Comparison of ENCODE assay signal across 8 mouse cellular contexts in the genomic region with DNA sequence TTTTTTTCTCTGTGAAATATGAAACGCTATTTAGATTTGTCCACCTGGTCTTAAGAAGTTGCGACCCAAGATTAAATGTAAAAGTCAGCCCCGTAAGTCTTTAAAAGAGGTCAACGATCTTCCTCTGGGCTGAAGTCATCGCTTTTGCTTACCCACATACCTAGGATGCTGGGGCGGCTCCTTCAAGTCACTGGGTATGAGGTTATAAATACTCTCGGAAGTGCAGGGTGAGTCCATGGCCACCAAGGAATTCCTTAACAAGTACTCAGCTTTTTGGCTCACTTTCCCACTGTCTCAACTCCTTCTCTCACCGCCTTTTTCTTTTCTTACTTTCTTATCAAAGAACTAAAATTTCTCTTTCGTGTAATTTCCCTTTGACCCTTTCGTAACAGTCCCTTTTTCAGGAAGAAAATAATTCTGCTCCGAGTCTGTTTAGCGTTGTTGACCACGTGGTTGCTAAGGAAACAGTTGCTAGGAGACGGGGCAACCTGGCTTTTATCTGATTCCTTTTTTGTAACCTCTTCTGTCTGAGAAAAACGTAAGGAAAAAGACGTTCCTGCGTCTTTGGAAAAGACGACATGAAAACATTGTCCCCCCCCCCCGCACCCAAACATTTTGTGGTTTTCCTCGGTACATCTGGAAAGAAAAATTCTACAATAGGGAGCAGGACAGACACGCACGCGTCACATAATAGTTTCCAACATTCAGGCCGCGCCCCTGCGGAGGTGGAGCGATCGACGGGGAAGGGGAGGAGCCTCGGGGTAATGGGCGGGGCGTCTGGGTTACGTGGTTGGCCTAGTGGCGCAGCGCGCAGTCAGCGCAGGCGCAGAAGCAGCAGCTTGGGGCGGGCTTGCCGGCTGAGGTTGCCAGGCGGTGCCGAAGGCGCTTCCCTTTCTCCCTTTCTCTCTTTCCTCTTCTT. TPM values are rescaled to one million over a fixed set of nuclear protein-coding genes. Genes with fewer than 3 reads are reported as not detected.
DNase-seq lines count a peak whose midpoint lies in the region; ATAC-seq lines count a peak whose summit lies in the region.

A gene (minus strand): TSS at position 454 of the 919 bp plus-strand sequence.
A gene (plus strand): TSS at position 813 of the 919 bp plus-strand sequence.

- peak; percentile 93 for ATAC-seq in megakaryocyte progenitor cell, adult 5-6 weeks (replicated peaks; ENCODE audit: poor library complexity)

- DNase-seq in adipocyte (ENCODE audit: low spot score) = peak; percentile 96
- DNase-seq in embryo, embryonic 10 days (ENCODE audit: low spot score) = peak; percentile 95
- peak; percentile 99 for DNase-seq in gastrocnemius, postnatal 10 days
- DNase-seq in induced T-regulatory cell, adult 2 months (ENCODE audit: low read depth) = peak; percentile 99
- peak; percentile 88 to 97 for DNase-seq in left cerebral cortex, adult 9 months (ENCODE audit: low spot score in 2 of 2)
- DNase-seq in right cerebral cortex, postnatal 14 days = peak; percentile 96
- DNase-seq in urinary bladder, postnatal 36 days (ENCODE audit: low spot score in 2 of 2) = peak; percentile 99

RNA-seq across cellular contexts. Expression of the first gene that starts in this region (rescaled TPM):
- 1 to 10 TPM; 4.1 to 5.3 TPM for total RNA-seq in gastrocnemius, postnatal 10 days (2021)
- total RNA-seq in megakaryocyte progenitor cell, adult 5-6 weeks (2015) = 2.3 and 2.8 TPM in 2 replicates
- 3.1 and 4.0 TPM in 2 replicates for total RNA-seq in megakaryocyte progenitor cell, adult 5-6 weeks (2017)

RNA-seq across cellular contexts. Expression of the second gene that starts in this region (rescaled TPM):
- 1 to 10 TPM; 2.9 to 4.1 TPM for total RNA-seq in gastrocnemius, postnatal 10 days (2021)
- total RNA-seq in megakaryocyte progenitor cell, adult 5-6 weeks (2015) = 5.0 and 5.8 TPM in 2 replicates
- 3.9 and 4.5 TPM in 2 replicates for total RNA-seq in megakaryocyte progenitor cell, adult 5-6 weeks (2017)

Comparison
In these comparisons a context has a peak if more than half of its experiments do, and no peak if none do; other contexts are left out.
1. Peak in every context shown above with its lines: DNase-seq and ATAC-seq.